Mouse (Mus musculus): ENCODE measurements around the gene Ccdc167.

DNA sequence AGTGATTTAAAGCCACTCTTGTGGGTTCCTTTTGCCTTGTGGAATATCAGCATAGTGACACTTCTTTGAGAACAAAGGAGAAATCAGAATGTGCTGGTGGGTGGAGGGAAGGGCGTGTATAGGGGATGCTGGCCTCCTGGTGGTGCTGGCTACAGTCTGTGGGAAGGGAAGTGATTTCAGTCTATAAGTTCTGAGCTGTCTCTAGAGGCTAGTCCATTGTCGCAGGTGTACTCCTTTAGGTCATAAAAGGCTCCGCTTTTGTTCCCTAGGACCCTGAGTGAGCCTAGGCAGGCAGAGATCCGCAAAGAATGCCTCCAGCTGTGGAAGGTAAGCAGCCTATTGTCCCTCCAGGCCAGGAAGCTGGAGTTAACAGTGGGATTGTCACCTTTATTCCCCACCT, 22.3 kb downstream of the Ccdc167 start:
- TF ChIP-seq CTCF (IDR thresholded peaks at IDR 0.05; ENCODE audit: low read depth) = no peak
- TF ChIP-seq EP300 (IDR thresholded peaks at IDR 0.05; ENCODE audit: low read depth) = no peak

All from liver, postnatal 0 days (tissue).